Mouse (Mus musculus) MEL (cell line): ENCODE results near the gene Gdi1. TPM values are rescaled to one million over a fixed set of nuclear protein-coding genes. Genes with fewer than 3 reads are reported as not detected.

Experiments
- DNase-seq: peaks from one replicate; pipeline ENCODE4 v3.0.0; 2011; ENCODE audit warnings: low read depth, low spot score
- H3K27ac ChIP-seq: 2 replicates; pipeline ENCODE4 v1.5.1; 2012; ENCODE audit warnings: low read depth, mild to moderate bottlenecking, control low read depth, low read length, moderate library complexity; ENCODE audit not compliant: control insufficient read depth
- H3K27me3 ChIP-seq, 2 experiments: fragments of 150-350 bp in 1 of 2; sonication (generic) in 1 of 2; 2 replicates each; pipeline ENCODE4 v1.6.1; 2012; ENCODE audit warnings: low read length in 2 of 2, mild to moderate bottlenecking in 2 of 2, improper control_type of control experiment in 1 of 2, moderate library complexity in 1 of 2; ENCODE audit not compliant: insufficient read depth in 2 of 2, control insufficient read depth in 1 of 2
- H3K36me3 ChIP-seq, 2 experiments: 2 replicates each; pipeline ENCODE4 v1.6.1; 2012 to 2014; ENCODE audit warnings: low read length in 2 of 2, improper control_type of control experiment in 1 of 2, inconsistent platforms in 1 of 2, mild to moderate bottlenecking in 1 of 2; ENCODE audit not compliant: insufficient read depth in 2 of 2, control insufficient read depth in 1 of 2
- H3K4me1 ChIP-seq, 2 experiments: fragments of 150-350 bp in 1 of 2; sonication (generic) in 1 of 2; 2 replicates each; pipeline ENCODE4 v1.6.1; 2012; ENCODE audit warnings: low read length in 2 of 2, improper control_type of control experiment in 1 of 2, mild to moderate bottlenecking in 1 of 2; ENCODE audit not compliant: insufficient read depth in 2 of 2, control insufficient read depth in 1 of 2
- H3K4me3 ChIP-seq, 2 experiments: fragments of 150-350 bp in 1 of 2; sonication (generic) in 1 of 2; 2 replicates each; pipeline ENCODE4 v1.5.1; 2012; ENCODE audit warnings: low read depth in 2 of 2, low read length in 2 of 2, mild to moderate bottlenecking in 2 of 2, moderate library complexity in 2 of 2, control low read depth in 1 of 2, improper control_type of control experiment in 1 of 2; ENCODE audit not compliant: control insufficient read depth in 1 of 2, insufficient read depth in 1 of 2
- H3K79me2 ChIP-seq: 2 replicates; pipeline ENCODE4 v1.6.1; 2012; ENCODE audit warnings: mild to moderate bottlenecking, low read length, moderate library complexity; ENCODE audit not compliant: control insufficient read depth, poor library complexity, insufficient read depth
- H3K9ac ChIP-seq: 2 replicates; pipeline ENCODE4 v1.6.1; 2012; ENCODE audit warnings: low read depth, mild to moderate bottlenecking, control low read depth, low read length, moderate library complexity; ENCODE audit not compliant: control insufficient read depth, poor library complexity, severe bottlenecking
- H3K9me3 ChIP-seq: fragments of 150-350 bp; sonication (generic); replicated peaks from 2 replicates; pipeline ENCODE4 v1.6.1; 2012; ENCODE audit warnings: mild to moderate bottlenecking, low read length, improper control_type of control experiment, moderate library complexity; ENCODE audit not compliant: insufficient read depth
- BHLHE40 ChIP-seq: IDR thresholded peaks from 2 replicates; pipeline ENCODE4 v1.6.1; 2012; ENCODE audit warnings: low read depth, mild to moderate bottlenecking, inconsistent platforms, low read length, improper control_type of control experiment, borderline replicate concordance
- EP300 ChIP-seq, 2 experiments: IDR thresholded peaks; 2 replicates each; pipeline ENCODE4 v1.6.1; 2011; ENCODE audit warnings: improper control_type of control experiment in 2 of 2, low read length in 2 of 2, low read depth in 1 of 2, mild to moderate bottlenecking in 1 of 2
- GABPA ChIP-seq: IDR thresholded peaks from 2 replicates; pipeline ENCODE4 v1.6.1; 2012; ENCODE audit warnings: low read depth, mild to moderate bottlenecking, inconsistent platforms, low read length, improper control_type of control experiment, moderate library complexity
- GATA1 ChIP-seq: IDR thresholded peaks from 2 replicates; pipeline ENCODE4 v1.6.1; 2011; ENCODE audit warnings: low read depth, low read length, improper control_type of control experiment
- HCFC1 ChIP-seq: IDR thresholded peaks from 2 replicates; pipeline ENCODE4 v1.6.1; 2012; ENCODE audit warnings: low read depth, mild to moderate bottlenecking, inconsistent platforms, low read length, improper control_type of control experiment, moderate library complexity
- KAT2A ChIP-seq: conservative IDR thresholded peaks from 2 replicates; pipeline ENCODE4 v1.6.1; 2012; ENCODE audit warnings: low read depth, low read length, improper control_type of control experiment, inconsistent platforms
- MAX ChIP-seq: IDR thresholded peaks from 2 replicates; pipeline ENCODE4 v1.6.1; 2011; ENCODE audit warnings: low read length, improper control_type of control experiment
- MAZ ChIP-seq: IDR thresholded peaks from 2 replicates; pipeline ENCODE4 v1.6.1; 2012; ENCODE audit warnings: low read depth, mild to moderate bottlenecking, inconsistent platforms, low read length, improper control_type of control experiment
- MXI1 ChIP-seq: IDR thresholded peaks from 2 replicates; pipeline ENCODE4 v1.6.1; 2011; ENCODE audit warnings: mild to moderate bottlenecking, low read depth, low read length, improper control_type of control experiment
- MYC ChIP-seq: IDR thresholded peaks from 2 replicates; pipeline ENCODE4 v1.6.1; 2011; ENCODE audit warnings: low read depth, mild to moderate bottlenecking, low read length, improper control_type of control experiment, moderate library complexity
- NRF1 ChIP-seq: IDR thresholded peaks from 2 replicates; pipeline ENCODE4 v1.6.1; 2014; ENCODE audit warnings: low read depth, mild to moderate bottlenecking, inconsistent platforms, low read length, improper control_type of control experiment, moderate library complexity; ENCODE audit not compliant: poor library complexity, insufficient read depth, severe bottlenecking
- POLR2AphosphoS5 ChIP-seq: IDR thresholded peaks from 2 replicates; pipeline ENCODE4 v1.6.1; 2012; ENCODE audit warnings: low read depth, borderline replicate concordance, mild to moderate bottlenecking, inconsistent platforms, low read length, moderate library complexity, mixed read lengths
- RAD21 ChIP-seq: IDR thresholded peaks from 2 replicates; pipeline ENCODE4 v1.6.1; 2011; ENCODE audit warnings: mild to moderate bottlenecking, low read depth, low read length, improper control_type of control experiment
- SIN3A ChIP-seq: IDR thresholded peaks from 2 replicates; pipeline ENCODE4 v1.6.1; 2012; ENCODE audit warnings: low read length, improper control_type of control experiment, inconsistent platforms
- TAL1 ChIP-seq: IDR thresholded peaks from 2 replicates; pipeline ENCODE4 v1.6.1; 2012; ENCODE audit warnings: mild to moderate bottlenecking, inconsistent platforms, low read length, moderate library complexity, mixed read lengths
- USF1 ChIP-seq: IDR thresholded peaks from 2 replicates; pipeline ENCODE4 v1.6.1; 2014; ENCODE audit warnings: low read depth, mild to moderate bottlenecking, inconsistent platforms, low read length, improper control_type of control experiment, moderate library complexity
- USF2 ChIP-seq, 2 experiments: IDR thresholded peaks; 2 replicates each; pipeline ENCODE4 v1.6.1; 2011 to 2012; ENCODE audit warnings: improper control_type of control experiment in 2 of 2, low read length in 2 of 2, borderline replicate concordance in 1 of 2, inconsistent platforms in 1 of 2, low read depth in 1 of 2, mild to moderate bottlenecking in 1 of 2; ENCODE audit not compliant: insufficient read depth in 1 of 2
- ZMIZ1 ChIP-seq: IDR thresholded peaks from 2 replicates; pipeline ENCODE4 v1.6.1; 2012; ENCODE audit warnings: low read depth, mild to moderate bottlenecking, inconsistent platforms, low read length, improper control_type of control experiment, moderate library complexity
- polyA plus RNA-seq, 2 experiments: library from polyadenylated mRNA; stranded (reverse) in 1 of 2; unstranded in 1 of 2; fragments of >175 nt in 1 of 2; fragments of >200 nt in 1 of 2; gene quantifications; 2 replicates each; pipeline versions ENCODE4 v1.2.1 to v1.2.4; 2012; ENCODE audit warnings: low replicate concordance in 2 of 2, low read depth in 1 of 2; ENCODE audit not compliant: insufficient read length in 2 of 2, insufficient read depth in 1 of 2, missing spikeins in 1 of 2
- total RNA-seq: library from RNA; depleted of rRNA; stranded (reverse); fragments of 300-350 nt; gene quantifications from 2 replicates; pipeline ENCODE4 v1.2.3, GENCODE M21; 2012

Gene Gdi1
- total and polyA plus RNA-seq, 3 experiments: 5.2 to 24.5 TPM; not detected in 1

GRCm38 (mm10) chrX:74304867-74305700 is at the start of gene Gdi1 (continued):
- TF ChIP-seq POLR2AphosphoS5 (no peak), USF2 (IDR thresholded peaks at IDR 0.05; ENCODE audit: borderline replicate concordance in 1 of 2, insufficient read depth in 1 of 2, low read depth in 1 of 2, low read length in 2 of 2) (no peak), EP300 (IDR thresholded peaks at IDR 0.05; ENCODE audit: low read depth in 1 of 2, low read length in 2 of 2) (no peak), RAD21 (no peak)

- no peak overlapping the region for H3K9ac ChIP-seq
- no peaks in the 10 kb centered on the region for H3K9me3 ChIP-seq
- DNase-seq: no peak
- no peak overlapping the region for H3K27ac ChIP-seq
- peaks cover 12% of the 10 kb centered on the region for H3K79me2 ChIP-seq
- no peaks in the 10 kb centered on the region for H3K27me3 ChIP-seq
- TF ChIP-seq GABPA (no peak), GATA1 (no peak), MAX (no peak), MAZ (no peak), TAL1 (peak; percentile 50)
- H3K36me3 ChIP-seq: peaks cover 0 to 12% of the 10 kb centered on the region in 2 experiments; a peak in 3 of 4 replicates
- H3K4me1 ChIP-seq: peaks cover 0 to 5% of the 10 kb centered on the region in 2 experiments; a peak in 2 of 4 replicates
- H3K4me3 ChIP-seq: no peak overlapping the region
Observed at GRCm38 (mm10) chrX:74257746-74258145, 47.1 kb upstream of the Gdi1 start.

GRCm38 (mm10) chrX:74269736-74270061 is 35.1 kb upstream of the Gdi1 start:
- Histone ChIP-seq H3K4me3 (peak overlapping the region; percentile 42 to 49), H3K79me2 (peaks cover 19% of the 10 kb centered on the region), H3K27ac (peak overlapping the region; percentile 96), H3K36me3 (peaks cover 0 to 7% of the 10 kb centered on the region in 2 experiments; a peak in 1 of 4 replicates), H3K9ac (peak overlapping the region; percentile 79), H3K9me3 (no peaks in the 10 kb centered on the region), H3K4me1 (peaks cover 0 to 7% of the 10 kb centered on the region in 2 experiments; a peak in 3 of 4 replicates), H3K27me3 (no peaks in the 10 kb centered on the region)
- no peak for DNase-seq
- TF ChIP-seq KAT2A: no peak
- TF ChIP-seq MAX: peak; percentile 91
- TF ChIP-seq NRF1: no peak
- no peak for TF ChIP-seq POLR2AphosphoS5
- TF ChIP-seq MYC: peak; percentile 95
- peak; percentile 40; the same call in 1 of the 2 replicates for TF ChIP-seq USF1
- TF ChIP-seq ZMIZ1: 0 out of 2 replicates have a peak, but pooled peaks have one; percentile 52
- no peak for TF ChIP-seq SIN3A
- peak; percentile 81 for TF ChIP-seq MXI1
- TF ChIP-seq HCFC1: no peak
- peak; percentile 21; the same call in 1 of the 2 replicates for TF ChIP-seq BHLHE40
